ENCODE assay signal across 13 mouse cellular contexts in genomic region chr8:122295389-122295788, GRCm38 (mm10). TPM values are rescaled to one million over a fixed set of nuclear protein-coding genes. Genes with fewer than 3 reads are reported as not detected.
DNase-seq lines count a peak whose midpoint lies in the region; ATAC-seq and TF ChIP-seq lines count a peak whose summit lies in the region.
"Had no signal": no experiment of that assay in that cellular context is flagged by ENCODE, and none has a peak within 500 bp of the region (broad histone marks: within the 10 kb centered on the region; RNA-seq: fewer than 3 reads in every experiment).

No protein-coding gene starts in this region.

- no peaks in the 10 kb centered on the region for H3K27me3 ChIP-seq in heart, embryonic 14.5 days (ENCODE audit: control insufficient read depth, insufficient read depth, low read length)
- no peaks in the 10 kb centered on the region for H3K27me3 ChIP-seq in megakaryocyte, embryonic 14.5 days (replicated peaks)
- no peaks in the 10 kb centered on the region for H3K27me3 ChIP-seq in stomach, embryonic 15.5 days (replicated peaks)
- H3K27me3 ChIP-seq: CH12.LX; limb, embryonic 13.5 days had no signal

- TF ChIP-seq POLR2A in cortical plate, adult 2 months (IDR thresholded peaks at IDR 0.05; ENCODE audit: extremely low read depth, insufficient read depth, low read length): no peak

- H3K27ac ChIP-seq in heart, embryonic 14.5 days (replicated peaks in 1 of 2; ENCODE audit: control insufficient read depth in 1 of 2, insufficient read depth in 1 of 2, low read depth in 2 of 2, low read length in 2 of 2): peak overlapping the region; percentile 79 to 92; a peak in 3 of 4 replicates
- peak overlapping the region; percentile 71 for H3K27ac ChIP-seq in cortical plate, adult 2 months (ENCODE audit: insufficient read depth, low read length)
- peak overlapping the region; percentile 80; the same call in 1 of the 2 replicates for H3K27ac ChIP-seq in stomach, embryonic 15.5 days
- H3K27ac ChIP-seq: macrophage had no signal

- peaks cover 92 to 95% of the 10 kb centered on the region in 2 experiments for H3K4me1 ChIP-seq in heart, embryonic 14.5 days (ENCODE audit: control insufficient read depth in 2 of 2, insufficient read depth in 2 of 2, low read length in 2 of 2)
- H3K4me1 ChIP-seq in megakaryocyte, embryonic 14.5 days: peaks cover 100% of the 10 kb centered on the region
- H3K4me1 ChIP-seq in cortical plate, adult 2 months (ENCODE audit: control insufficient read depth, insufficient read depth, low read length): peaks cover 2% of the 10 kb centered on the region; the same call in 1 of the 2 replicates
- H3K4me1 ChIP-seq in stomach, embryonic 15.5 days: peaks cover 80% of the 10 kb centered on the region

- DNase-seq in heart, postnatal 14 days: no peak
- DNase-seq: adrenal gland, postnatal 10 days; kidney, postnatal 25 days; thymus, postnatal 4 days had no signal

- ATAC-seq in heart, embryonic 14.5 days (ENCODE audit: insufficient number of reproducible peaks, insufficient read depth, low FRiP score, low read depth): no peak
- ATAC-seq in megakaryocyte, adult 5-6 weeks (ENCODE audit: poor library complexity, severe bottlenecking): no peak
- ATAC-seq in stomach, embryonic 15.5 days (ENCODE audit: insufficient read depth, low FRiP score, low read depth): no peak
- ATAC-seq in granulocyte monocyte progenitor cell, adult 5-6 weeks (replicated peaks; ENCODE audit: poor library complexity, severe bottlenecking): no peak

- TF ChIP-seq CTCF in cortical plate, adult 2 months (IDR thresholded peaks at IDR 0.05; ENCODE audit: extremely low read depth, insufficient read depth, low read length): no peak

- H3K36me3 ChIP-seq in heart, embryonic 14.5 days (ENCODE audit: control insufficient read depth, insufficient read depth, low read length): peaks cover 6% of the 10 kb centered on the region; the same call in 1 of the 2 replicates
- peaks cover 97% of the 10 kb centered on the region for H3K36me3 ChIP-seq in megakaryocyte, embryonic 14.5 days (replicated peaks; ENCODE audit: low read length)
- H3K36me3 ChIP-seq in stomach, embryonic 15.5 days: no peaks in the 10 kb centered on the region
- H3K36me3 ChIP-seq: limb, embryonic 13.5 days had no signal

- no peak overlapping the region for H3K4me3 ChIP-seq in heart, embryonic 14.5 days (ENCODE audit: control insufficient read depth in 1 of 2, insufficient read depth in 1 of 2, low read depth in 1 of 2, low read length in 2 of 2)
- peak overlapping the region; percentile 85 for H3K4me3 ChIP-seq in megakaryocyte, embryonic 14.5 days (replicated peaks)
- H3K4me3 ChIP-seq in cortical plate, adult 2 months (ENCODE audit: insufficient read depth, low read length): no peak overlapping the region
- no peak overlapping the region for H3K4me3 ChIP-seq in stomach, embryonic 15.5 days (replicated peaks)
- H3K4me3 ChIP-seq: limb, embryonic 13.5 days had no signal

- intact Hi-C loops in heart, postnatal 14 days (cut with DNase I): no loop called here

- peak overlapping the region; percentile 2; the same call in 1 of the 2 replicates for H3K4me2 ChIP-seq in heart, embryonic 14.5 days (ENCODE audit: low read length)
- no peak overlapping the region for H3K4me2 ChIP-seq in stomach, embryonic 15.5 days
- H3K4me2 ChIP-seq: limb, embryonic 13.5 days had no signal

- peak overlapping the region; percentile 18; the same call in 1 of the 2 replicates for H3K9ac ChIP-seq in heart, embryonic 14.5 days (ENCODE audit: low read length)
- peak overlapping the region; percentile 8; the same call in 1 of the 2 replicates for H3K9ac ChIP-seq in stomach, embryonic 15.5 days

- WGBS in heart, embryonic 14.5 days: 27% methylated on average over 9 of the region's 9 CpGs
- 62% methylated on average over 9 of the region's 9 CpGs for WGBS in stomach, embryonic 15.5 days

- no peaks in the 10 kb centered on the region for H3K9me3 ChIP-seq in heart, embryonic 14.5 days (ENCODE audit: control insufficient read depth, low read length)
- no peaks in the 10 kb centered on the region for H3K9me3 ChIP-seq in megakaryocyte, embryonic 14.5 days
- no peaks in the 10 kb centered on the region for H3K9me3 ChIP-seq in stomach, embryonic 15.5 days
- H3K9me3 ChIP-seq: limb, embryonic 13.5 days had no signal

RNA-seq across cellular contexts. Expression of gene Zfpm1, which starts 13.4 kb away (rescaled TPM):
- 4.4 and 6.1 TPM in 2 replicates for polyA plus RNA-seq in heart, embryonic 14.5 days (2014; fragmentation: Nextera tagmentation; extraction: Ambion mirVana)
- total RNA-seq in heart, postnatal 14 days (2021): 10 to 100 TPM; 25.5 to 26.9 TPM
- 1,238 and 3,030 TPM in 2 replicates for polyA plus RNA-seq in megakaryocyte, embryonic 14.5 days (2012; ENCODE audit: insufficient read depth, low replicate concordance)
- 4.3 and 4.5 TPM in 2 replicates for total RNA-seq in megakaryocyte, adult 5-6 weeks (2015)
- 4.8 and 5.6 TPM in 2 replicates for total RNA-seq in megakaryocyte, adult 5-6 weeks (2017)
- 32.1 and 39.0 TPM in 2 replicates for polyA plus RNA-seq in cortical plate, adult 2 months (2012; rRNA removed)
- polyA plus RNA-seq in stomach, embryonic 15.5 days (2015; fragmentation: Nextera tagmentation; extraction: Ambion mirVana): 5.6 and 5.7 TPM in 2 replicates
- 1.7 and 3.4 TPM in 2 replicates for total RNA-seq in granulocyte monocyte progenitor cell, adult 5-6 weeks (2014; fragmentation: Nextera tagmentation)
- total RNA-seq in granulocyte monocyte progenitor cell, adult 5-6 weeks (2017): 5.5 and 7.9 TPM in 2 replicates

Comparison
In these comparisons a context has a peak if more than half of its experiments do, and no peak if none do; other contexts are left out.
1. RNA of gene Zfpm1, which starts 13.4 kb away (polyA plus RNA-seq): 1,238 to 3,030 TPM in megakaryocyte, embryonic 14.5 days; 32.1 to 39.0 TPM in cortical plate, adult 2 months, 4.4 to 6.1 TPM in heart, embryonic 14.5 days and 5.6 to 5.7 TPM in stomach, embryonic 15.5 days; every median in the first group is over 10 times any median in the second.
2. Peak in every context shown above with its lines, with median percentiles within 50 percentile points of each other: H3K27ac ChIP-seq.